Mouse (Mus musculus) adrenal gland, postnatal 14 days (tissue): ENCODE measurements around the gene Apoa1. TPM values are rescaled to one million over a fixed set of nuclear protein-coding genes. Genes with fewer than 3 reads are reported as not detected.

Experiments
- DNase-seq: peaks from one replicate; pipeline ENCODE4 v3.0.0; 2021; ENCODE audit warnings: mixed read lengths
- total RNA-seq: library from RNA; stranded (reverse); gene quantifications from 2 replicates; pipeline ENCODE4 v1.2.3, GENCODE M21; 2021

Apoa1 gene
- total RNA-seq, 1 experiment from 2014 or later = 2,505 TPM

- peak; percentile 45 for DNase-seq
Measured at GRCm38 (mm10) chr9:46257546-46257945, 29.2 kb downstream of the Apoa1 start.

GRCm38 (mm10) chr9:46259111-46259510, 30.7 kb downstream of the Apoa1 start:
- DNase-seq = no peak

GRCm38 (mm10) chr9:46261131-46261530, 32.8 kb downstream of the Apoa1 start:
- peak; percentile 45 for DNase-seq

- DNase-seq = no peak
Measured at GRCm38 (mm10) chr9:46268343-46268873, 40.0 kb downstream of the Apoa1 start, which contains the start of gene Apoa5. Apoa5 (plus strand) TSS chr9:46268633.

GRCm38 (mm10) chr9:46269125-46269524, 40.7 kb downstream of the Apoa1 start:
- no peak for DNase-seq

- no peak for DNase-seq
Measured at GRCm38 (mm10) chr9:46270782-46271181, 42.4 kb downstream of the Apoa1 start.

- peak; percentile 3 for DNase-seq
Measured at GRCm38 (mm10) chr9:46272070-46272469, 43.7 kb downstream of the Apoa1 start.

- peak; percentile 94 for DNase-seq
Measured at GRCm38 (mm10) chr9:46272677-46273454, 44.5 kb downstream of the Apoa1 start, which contains the start of gene Zpr1. Zpr1 (plus strand) TSS chr9:46273064.

- no peak for DNase-seq
Measured at GRCm38 (mm10) chr9:46274494-46274893, 46.1 kb downstream of the Apoa1 start.

Other genes starting within 250 kb of the Apoa1 start
- gene Pafah1b2, start 215.9 kb upstream of the Apoa1 start, total RNA-seq = 132 and 135 TPM in 2 replicates
- gene Sik3, start 215.8 kb upstream of the Apoa1 start, total RNA-seq = 53.9 and 56.6 TPM in 2 replicates
- gene Apoc3, start 7.1 kb downstream of the Apoa1 start, total RNA-seq = 9.9 and 222 TPM in 2 replicates
- gene Apoa4, start 12.1 kb downstream of the Apoa1 start, total RNA-seq = 0.86 and 4.1 TPM in 2 replicates
- gene Apoa5, start 40.1 kb downstream of the Apoa1 start, total RNA-seq = 4.7 and 74.9 TPM in 2 replicates
- 44.3 and 52.0 TPM in 2 replicates for gene Zpr1, start 44.5 kb downstream of the Apoa1 start, total RNA-seq
- gene Bud13, start 54.4 kb downstream of the Apoa1 start, total RNA-seq = 9.3 and 16.2 TPM in 2 replicates
- gene 4931429L15Rik, start 91.4 kb downstream of the Apoa1 start, total RNA-seq = not detected in 2 replicates